Mouse (Mus musculus) B cell, adult (primary cell): ENCODE measurements around the gene Fam241a. TPM values are rescaled to one million over a fixed set of nuclear protein-coding genes. Genes with fewer than 3 reads are reported as not detected.

Experiments
- total RNA-seq: library from RNA; stranded (reverse); gene quantifications from 4 replicates; pipeline ENCODE4 v1.2.4, GENCODE M21; 2023; ENCODE audit not compliant: inconsistent age

The Fam241a gene
- total RNA-seq, result 4.0 to 7.2 TPM (median 5.6 TPM) in 4 replicates

DNA sequence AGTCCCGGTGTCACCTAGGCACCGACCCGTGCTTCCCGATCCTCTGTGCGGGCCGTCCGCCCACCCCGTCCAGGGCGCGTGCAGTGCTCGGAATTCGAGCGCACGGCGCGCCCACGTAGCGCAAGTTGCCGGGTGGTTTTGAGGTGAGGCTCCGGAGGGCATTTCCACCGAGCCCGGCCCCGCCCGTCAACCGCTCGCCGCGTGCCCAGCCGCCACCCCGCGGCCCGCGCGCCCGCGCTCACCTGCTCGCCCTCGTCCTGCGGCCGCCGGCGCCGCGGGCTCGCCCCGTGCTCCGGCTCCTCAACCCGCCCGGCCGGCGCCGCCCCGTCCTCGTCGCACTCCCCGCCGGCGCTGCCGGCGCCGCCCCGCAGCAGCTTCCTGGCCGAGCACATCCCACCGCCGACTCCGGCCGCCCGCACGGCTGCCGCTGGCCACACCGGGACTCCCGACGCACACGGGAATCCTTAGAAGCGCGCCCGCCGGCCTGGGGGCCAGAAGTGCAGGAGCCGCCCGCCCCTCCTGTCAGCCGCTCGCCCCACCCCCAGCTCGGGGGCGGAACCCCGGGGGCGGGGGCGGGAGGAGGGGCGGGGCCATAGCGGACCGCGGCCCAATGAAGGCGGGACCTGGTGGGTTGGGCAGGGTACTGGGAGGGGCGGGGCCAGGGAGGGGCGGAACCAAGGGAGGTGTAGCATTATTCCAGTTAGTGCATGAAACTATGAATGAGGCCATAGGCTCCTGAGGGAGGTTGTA lies at the start of gene Fam241a:
Fam241a (minus strand) TSS at position 533 of the 750 bp plus-strand sequence.

GRCm38 (mm10) chr3:127837154-127837865 lies 58.8 kb downstream of the Fam241a start, which contains the start of gene Ap1ar:
Gene Ap1ar (minus strand): TSS chr3:127837523.

Other genes with a start within 250 kb of the Fam241a start
- 9.7 to 14.4 TPM (median 10.4 TPM) in 4 replicates for gene Alpk1, start 115.8 kb downstream of the Fam241a start, total RNA-seq
- 21.9 to 32.1 TPM (median 26.6 TPM) in 4 replicates for gene Tifa, start 106.5 kb downstream of the Fam241a start, total RNA-seq
- gene Ap1ar, start 58.8 kb downstream of the Fam241a start, total RNA-seq, result 33.8 to 38.9 TPM (median 35.1 TPM) in 4 replicates